Mouse (Mus musculus): ENCODE results near the gene Rtkn2.

GRCm38 (mm10) chr10:67943513-67943912, 35.9 kb upstream of the Rtkn2 start:
- TF ChIP-seq POLR2AphosphoS2 (IDR thresholded peaks at IDR 0.05; ENCODE audit: insufficient read length, low read depth): no peak
- TF ChIP-seq POLR2A (IDR thresholded peaks at IDR 0.05; ENCODE audit: insufficient read length, low read depth): no peak
- no peak for TF ChIP-seq MAX (IDR thresholded peaks at IDR 0.05; ENCODE audit: low read depth)
